Comparison of ENCODE assay signal across 9 mouse cellular contexts in the genomic region with DNA sequence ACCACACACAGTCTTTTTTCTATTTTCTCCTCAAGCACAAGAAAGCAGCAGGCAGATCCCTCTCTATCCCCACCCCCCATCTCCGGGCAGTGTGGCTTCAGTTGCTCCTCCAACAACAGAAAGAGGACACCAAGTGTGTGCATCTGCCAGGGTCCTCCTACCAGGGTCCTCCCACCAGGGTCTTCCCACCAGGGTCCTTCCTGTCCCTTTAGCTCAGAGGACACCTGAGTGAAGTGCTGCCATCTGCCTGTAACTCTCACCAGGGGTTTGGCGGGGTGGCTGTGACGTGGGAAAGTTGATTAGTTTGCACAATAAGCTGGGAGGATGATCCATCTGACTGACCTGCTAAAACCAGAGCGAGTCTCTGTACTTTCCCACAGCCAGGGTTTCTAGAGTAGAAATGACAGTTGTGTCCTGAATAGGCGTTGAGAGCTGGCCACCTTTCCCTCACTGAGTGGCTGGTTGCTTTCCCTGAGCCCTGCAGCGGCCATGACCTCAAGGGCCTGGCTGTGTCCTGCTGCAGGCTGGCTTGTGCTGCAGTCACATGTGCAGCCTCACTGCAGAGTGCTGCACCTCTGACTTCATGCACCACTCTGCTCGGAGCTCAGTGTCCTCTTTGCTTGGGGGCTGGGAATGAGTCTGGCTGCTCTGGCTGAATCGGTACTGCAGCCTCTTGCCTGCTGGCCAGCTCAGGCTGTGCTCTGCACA. TPM values are rescaled to one million over a fixed set of nuclear protein-coding genes. Genes with fewer than 3 reads are reported as not detected.
DNase-seq lines count a peak whose midpoint lies in the region; ATAC-seq and TF ChIP-seq lines count a peak whose summit lies in the region.
"Had no signal": no experiment of that assay in that cellular context is flagged by ENCODE, and none has a peak within 500 bp of the region (broad histone marks: within the 10 kb centered on the region; RNA-seq: fewer than 3 reads in every experiment).

No protein-coding gene starts in this region.

- no peak overlapping the region for H3K4me3 ChIP-seq in hindbrain, embryonic 13.5 days
- no peak overlapping the region for H3K4me3 ChIP-seq in hindbrain, embryonic 12.5 days
- no peak overlapping the region for H3K4me3 ChIP-seq in liver, postnatal 0 days (ENCODE audit: low read depth, low read length)
- H3K4me3 ChIP-seq: erythroblast, embryonic 14.5 days; hindbrain, embryonic 15.5 days had no signal

- H3K9ac ChIP-seq in hindbrain, embryonic 13.5 days = peak overlapping the region; percentile 39; the same call in 1 of the 2 replicates
- H3K9ac ChIP-seq in hindbrain, embryonic 12.5 days = no peak overlapping the region
- H3K9ac ChIP-seq in liver, postnatal 0 days (replicated peaks) = no peak overlapping the region
- H3K9ac ChIP-seq: hindbrain, embryonic 15.5 days had no signal

- no peaks in the 10 kb centered on the region for H3K27me3 ChIP-seq in hindbrain, embryonic 13.5 days
- H3K27me3 ChIP-seq in hindbrain, embryonic 12.5 days = no peaks in the 10 kb centered on the region
- no peaks in the 10 kb centered on the region for H3K27me3 ChIP-seq in liver, postnatal 0 days (ENCODE audit: insufficient read depth, low read length)
- H3K27me3 ChIP-seq: hindbrain, embryonic 15.5 days had no signal

- intact Hi-C loops in heart, postnatal 10 days (cut with DNase I) = no loop called here

- no peak overlapping the region for H3K4me2 ChIP-seq in hindbrain, embryonic 13.5 days
- H3K4me2 ChIP-seq in hindbrain, embryonic 12.5 days (replicated peaks) = no peak overlapping the region
- no peak overlapping the region for H3K4me2 ChIP-seq in liver, postnatal 0 days (ENCODE audit: low read depth, low read length)
- H3K4me2 ChIP-seq: hindbrain, embryonic 15.5 days had no signal

- 0 out of 2 replicates have a peak, but pooled peaks have one; percentile 25 for TF ChIP-seq CTCF in liver, postnatal 0 days (IDR thresholded peaks at IDR 0.05; ENCODE audit: low read depth)

- H3K4me1 ChIP-seq in hindbrain, embryonic 13.5 days (replicated peaks) = peaks cover 9% of the 10 kb centered on the region
- H3K4me1 ChIP-seq in hindbrain, embryonic 12.5 days = peaks cover 6% of the 10 kb centered on the region; the same call in 1 of the 2 replicates
- H3K4me1 ChIP-seq in liver, postnatal 0 days (ENCODE audit: insufficient read depth) = peaks cover 6% of the 10 kb centered on the region; the same call in 1 of the 2 replicates
- H3K4me1 ChIP-seq: hindbrain, embryonic 15.5 days had no signal

- no peak overlapping the region for H3K27ac ChIP-seq in hindbrain, embryonic 13.5 days
- no peak overlapping the region for H3K27ac ChIP-seq in hindbrain, embryonic 12.5 days
- no peak overlapping the region for H3K27ac ChIP-seq in liver, postnatal 0 days (ENCODE audit: low read depth)
- H3K27ac ChIP-seq: hindbrain, embryonic 15.5 days had no signal

- peak; percentile 40 to 44 for DNase-seq in adrenal gland, postnatal 36 days
- peak; percentile 13 to 40 for DNase-seq in heart, postnatal 10 days
- no peak for DNase-seq in liver, postnatal 0 days
- DNase-seq in urinary bladder, postnatal 25 days (ENCODE audit: low spot score) = no peak
- no peak for DNase-seq in cerebellum, adult 18-20 months

- peaks cover 10% of the 10 kb centered on the region for H3K36me3 ChIP-seq in hindbrain, embryonic 13.5 days
- peaks cover 5% of the 10 kb centered on the region; the same call in 1 of the 2 replicates for H3K36me3 ChIP-seq in hindbrain, embryonic 12.5 days
- H3K36me3 ChIP-seq in liver, postnatal 0 days (replicated peaks; ENCODE audit: insufficient read depth, low read length) = no peaks in the 10 kb centered on the region; the same call in 1 of the 2 replicates
- H3K36me3 ChIP-seq: hindbrain, embryonic 15.5 days had no signal

- ATAC-seq in hindbrain, embryonic 13.5 days (ENCODE audit: low FRiP score) = no peak
- no peak for ATAC-seq in hindbrain, embryonic 12.5 days (ENCODE audit: low FRiP score)
- ATAC-seq in liver, postnatal 0 days = peak; percentile 29; the same call in 1 of the 2 replicates

- no peaks in the 10 kb centered on the region for H3K9me3 ChIP-seq in hindbrain, embryonic 13.5 days
- H3K9me3 ChIP-seq in hindbrain, embryonic 12.5 days (replicated peaks) = no peaks in the 10 kb centered on the region
- no peaks in the 10 kb centered on the region for H3K9me3 ChIP-seq in liver, postnatal 0 days (ENCODE audit: low read length)
- H3K9me3 ChIP-seq: hindbrain, embryonic 15.5 days had no signal

- no peak for TF ChIP-seq EP300 in liver, postnatal 0 days (IDR thresholded peaks at IDR 0.05; ENCODE audit: low read depth)

- 50% methylated on average over 8 of the region's 8 CpGs for WGBS in hindbrain, embryonic 13.5 days
- WGBS in hindbrain, embryonic 12.5 days = 43% methylated on average over 8 of the region's 8 CpGs
- 56% methylated on average over 8 of the region's 8 CpGs for WGBS in liver, postnatal 0 days (ENCODE audit: insufficient replicate concordance)

RNA-seq across cellular contexts. Expression of a gene that starts 15.4 kb away (rescaled TPM):
- polyA plus RNA-seq in hindbrain, embryonic 13.5 days (2015; fragmentation: Nextera tagmentation; extraction: Ambion mirVana) = 0.53 and 0.88 TPM in 2 replicates
- polyA plus RNA-seq in hindbrain, embryonic 12.5 days (2016; fragmentation: Nextera tagmentation; extraction: Ambion mirVana) = 0.22 and 0.27 TPM in 2 replicates
- total RNA-seq in adrenal gland, postnatal 36 days (2021) = 1 to 10 TPM in 1 of 2 experiments, under 1 TPM in 1; 0.20 to 1.5 TPM
- total RNA-seq in heart, postnatal 10 days (2021) = 1 to 10 TPM; 1.9 to 2.4 TPM
- 0.05 TPM in 1 of 2 replicates, not detected in the other for polyA plus RNA-seq in liver, postnatal 0 days (2015; fragmentation: Nextera tagmentation; extraction: Ambion mirVana)
- polyA plus RNA-seq: erythroblast, embryonic 14.5 days had no signal

RNA-seq across cellular contexts. Expression of a gene that starts 38.7 kb away (rescaled TPM):
- polyA plus RNA-seq in hindbrain, embryonic 13.5 days (2015; fragmentation: Nextera tagmentation; extraction: Ambion mirVana) = 45.5 and 47.3 TPM in 2 replicates
- polyA plus RNA-seq in hindbrain, embryonic 12.5 days (2016; fragmentation: Nextera tagmentation; extraction: Ambion mirVana) = 49.0 TPM in 2 replicates
- total RNA-seq in adrenal gland, postnatal 36 days (2021) = 10 to 100 TPM; 48.7 to 50.6 TPM
- total RNA-seq in heart, postnatal 10 days (2021) = 10 to 100 TPM; 23.8 to 25.0 TPM
- polyA plus RNA-seq in liver, postnatal 0 days (2015; fragmentation: Nextera tagmentation; extraction: Ambion mirVana) = 20.7 and 22.4 TPM in 2 replicates

Comparison
In these comparisons a context has a peak if more than half of its experiments do, and no peak if none do; other contexts are left out.
1. DNase-seq: peak in adrenal gland, postnatal 36 days (2 of 2) and heart, postnatal 10 days (2 of 2); none in liver, postnatal 0 days (single experiment), urinary bladder, postnatal 25 days (single experiment) and cerebellum, adult 18-20 months (0 of 2).